In genomic region chr16:91970461-91970860, GRCm38 (mm10) we compare ENCODE assay signal across 15 mouse cellular contexts.
DNase-seq lines count a peak whose midpoint lies in the region; ATAC-seq and TF ChIP-seq lines count a peak whose summit lies in the region.
"Had no signal": no experiment of that assay in that cellular context is flagged by ENCODE, and none has a peak within 500 bp of the region (broad histone marks: within the 10 kb centered on the region; RNA-seq: fewer than 3 reads in every experiment).

No protein-coding gene starts in this region.

- H3K4me3 ChIP-seq in hindbrain, postnatal 0 days (ENCODE audit: low read length), result no peak overlapping the region
- no peak overlapping the region for H3K4me3 ChIP-seq in hindbrain, embryonic 10.5 days
- peak overlapping the region; percentile 65 for H3K4me3 ChIP-seq in megakaryocyte, embryonic 14.5 days (replicated peaks)
- H3K4me3 ChIP-seq in thymus, adult 2 months (ENCODE audit: control insufficient read depth, insufficient read depth, low read length), result no peak overlapping the region
- H3K4me3 ChIP-seq: embryonic facial prominence, embryonic 13.5 days; forebrain, embryonic 15.5 days; layer of hippocampus, adult 2 months had no signal

- DNase-seq in hindbrain, postnatal 0 days (ENCODE audit: low spot score), result no peak
- no peak for DNase-seq in hindbrain, embryonic 10.5 days (ENCODE audit: low spot score)
- peak; percentile 24 to 32 for DNase-seq in heart, postnatal 36 days
- no peak for DNase-seq in spleen, postnatal 4 days (ENCODE audit: low spot score in 2 of 2)
- no peak for DNase-seq in thymus, adult 2 months
- no peak for DNase-seq in adrenal gland, adult (ENCODE audit: inconsistent age in 2 of 2, low spot score in 1 of 2)
- DNase-seq: cerebellum, postnatal 25 days; gastrocnemius, postnatal 10 days had no signal

- H3K9ac ChIP-seq in hindbrain, postnatal 0 days (replicated peaks; ENCODE audit: low read length), result no peak overlapping the region
- H3K9ac ChIP-seq: embryonic facial prominence, embryonic 13.5 days; forebrain, embryonic 15.5 days had no signal

- no peaks in the 10 kb centered on the region for H3K36me3 ChIP-seq in hindbrain, postnatal 0 days (ENCODE audit: insufficient read depth, low read length)
- H3K36me3 ChIP-seq in hindbrain, embryonic 10.5 days, result no peaks in the 10 kb centered on the region
- H3K36me3 ChIP-seq in megakaryocyte, embryonic 14.5 days (replicated peaks; ENCODE audit: low read length), result no peaks in the 10 kb centered on the region
- H3K36me3 ChIP-seq in thymus, adult 2 months (ENCODE audit: control insufficient read depth, insufficient read depth, low read length), result no peaks in the 10 kb centered on the region
- H3K36me3 ChIP-seq: embryonic facial prominence, embryonic 13.5 days; forebrain, embryonic 15.5 days had no signal

- no peaks in the 10 kb centered on the region for H3K9me3 ChIP-seq in hindbrain, postnatal 0 days (ENCODE audit: low read length)
- H3K9me3 ChIP-seq in hindbrain, embryonic 10.5 days, result no peaks in the 10 kb centered on the region
- peaks cover 2% of the 10 kb centered on the region; the same call in 1 of the 2 replicates for H3K9me3 ChIP-seq in megakaryocyte, embryonic 14.5 days
- H3K9me3 ChIP-seq: embryonic facial prominence, embryonic 13.5 days; forebrain, embryonic 15.5 days had no signal

- ATAC-seq in hindbrain, postnatal 0 days, result peak; percentile 45; the same call in 1 of the 2 replicates
- ATAC-seq in megakaryocyte, adult 5-6 weeks (ENCODE audit: poor library complexity, severe bottlenecking), result no peak
- ATAC-seq: activated CD4-positive, CD25-positive, alpha-beta regulatory T cell, adult 4 months; forebrain, embryonic 15.5 days had no signal

- no peak overlapping the region for H3K4me2 ChIP-seq in hindbrain, postnatal 0 days (ENCODE audit: low read depth, low read length)
- H3K4me2 ChIP-seq: embryonic facial prominence, embryonic 13.5 days; forebrain, embryonic 15.5 days had no signal

- no peaks in the 10 kb centered on the region for H3K27me3 ChIP-seq in hindbrain, postnatal 0 days (ENCODE audit: insufficient read depth, low read length)
- H3K27me3 ChIP-seq in hindbrain, embryonic 10.5 days (ENCODE audit: insufficient read depth, poor library complexity, severe bottlenecking), result no peaks in the 10 kb centered on the region
- peaks cover 71% of the 10 kb centered on the region for H3K27me3 ChIP-seq in megakaryocyte, embryonic 14.5 days (replicated peaks)
- H3K27me3 ChIP-seq in thymus, adult 2 months (ENCODE audit: control insufficient read depth, insufficient read depth, low read length), result no peaks in the 10 kb centered on the region
- H3K27me3 ChIP-seq: forebrain, embryonic 15.5 days had no signal

- no peak overlapping the region for H3K27ac ChIP-seq in hindbrain, postnatal 0 days
- no peak overlapping the region for H3K27ac ChIP-seq in hindbrain, embryonic 10.5 days
- no peak overlapping the region for H3K27ac ChIP-seq in thymus, adult 2 months (ENCODE audit: control insufficient read depth, insufficient read depth, low read length)
- H3K27ac ChIP-seq: embryonic facial prominence, embryonic 13.5 days; forebrain, embryonic 15.5 days; layer of hippocampus, adult 2 months; macrophage had no signal

- 67% methylated on average over 4 of the region's 4 CpGs for WGBS in hindbrain, postnatal 0 days
- 90% methylated on average over 4 of the region's 4 CpGs for WGBS in hindbrain, embryonic 10.5 days
- WGBS in thymus, adult 2 months, result 88% methylated on average over 4 of the region's 4 CpGs

- H3K4me1 ChIP-seq in hindbrain, postnatal 0 days (ENCODE audit: insufficient read depth, low read length), result 0 out of 2 replicates have a peak, but pooled peaks cover 4% of the 10 kb centered on the region
- H3K4me1 ChIP-seq in hindbrain, embryonic 10.5 days (replicated peaks), result peaks cover 18% of the 10 kb centered on the region
- H3K4me1 ChIP-seq in megakaryocyte, embryonic 14.5 days, result peaks cover 47% of the 10 kb centered on the region
- peaks cover 7% of the 10 kb centered on the region; the same call in 1 of the 2 replicates for H3K4me1 ChIP-seq in thymus, adult 2 months (replicated peaks; ENCODE audit: control insufficient read depth, insufficient read depth, low read length)

- TF ChIP-seq POLR2A in thymus, adult 2 months (IDR thresholded peaks at IDR 0.05; ENCODE audit: control insufficient read depth, extremely low read depth, insufficient read depth, low read length, poor library complexity), result no peak

- intact Hi-C loops in heart, postnatal 36 days (cut with DNase I), result no loop called here

- TF ChIP-seq CTCF in hindbrain, postnatal 0 days (IDR thresholded peaks at IDR 0.05; ENCODE audit: low read depth), result no peak
- TF ChIP-seq CTCF in thymus, adult 2 months (IDR thresholded peaks at IDR 0.05; ENCODE audit: borderline replicate concordance, control insufficient read depth, extremely low read depth, insufficient read depth, low read length, poor library complexity), result no peak

Comparison
In these comparisons a context has a peak if more than half of its experiments do, and no peak if none do; other contexts are left out.
1. DNase-seq: peak in heart, postnatal 36 days (2 of 2); none in hindbrain, postnatal 0 days (single experiment), hindbrain, embryonic 10.5 days (single experiment), spleen, postnatal 4 days (0 of 2), thymus, adult 2 months (single experiment) and adrenal gland, adult (0 of 2).